Mouse (Mus musculus) liver, embryonic 14.5 days (tissue): ENCODE measurements at regions not wholly inside any gene's neighbourhood (a gene's known extent, or its start where the extent isn't known, plus 50 kb on each side); places are given as distances from the start of the nearest gene placed in this dataset.

Experiments used
- CTCF ChIP-seq: IDR thresholded peaks from 2 replicates; pipeline ENCODE4 v1.5.1; 2016; ENCODE audit warnings: antibody characterized with exemption, low read depth, control low read depth
- EP300 ChIP-seq: IDR thresholded peaks from 2 replicates; pipeline ENCODE4 v1.6.1; 2016; ENCODE audit warnings: antibody characterized with exemption, low read depth

- no peak for TF ChIP-seq EP300
- TF ChIP-seq CTCF: no peak
These were observed 64.0 kb upstream of the Pik3r1 start for GRCm38 (mm10) chr13:101831872-101832629.
